Mouse (Mus musculus) right cerebral cortex, postnatal 14 days (tissue): Measurements from ENCODE around the gene Txlng.

Source experiments
- DNase-seq: peaks from one replicate; pipeline ENCODE4 v3.0.0; 2022

The Txlng gene

GRCm38 (mm10) chrX:162759251-162760114 lies 69.8 kb downstream of the Txlng start:
- DNase-seq = peak; percentile 20

GRCm38 (mm10) chrX:162756058-162756457 lies 73.2 kb downstream of the Txlng start:
- DNase-seq = no peak

GRCm38 (mm10) chrX:162754314-162754713 lies 74.9 kb downstream of the Txlng start:
- no peak for DNase-seq

- DNase-seq = no peak
Observed at GRCm38 (mm10) chrX:162752418-162752817, 76.8 kb downstream of the Txlng start.

- no peak for DNase-seq
Observed at GRCm38 (mm10) chrX:162748696-162749420, 80.4 kb downstream of the Txlng start.

- no peak for DNase-seq
Observed at GRCm38 (mm10) chrX:162736140-162736659, 93.1 kb downstream of the Txlng start.

- peak; percentile 63 for DNase-seq
Observed at GRCm38 (mm10) chrX:162734997-162735929, 94.0 kb downstream of the Txlng start.

- no peak for DNase-seq
Observed at GRCm38 (mm10) chrX:162730031-162730430, 99.2 kb downstream of the Txlng start.
